Mouse (Mus musculus) heart, postnatal 0 days (tissue): Measurements from ENCODE around the gene Tpm1. TPM values are rescaled to one million over a fixed set of nuclear protein-coding genes. Genes with fewer than 3 reads are reported as not detected.

Experiments
- ATAC-seq: fragments of 200-750 bp; cut with Nextera tagmentation; 2 replicates; pipeline ENCODE4 v1.8.0; 2017; ENCODE audit warnings: low read depth, moderate number of reproducible peaks, moderate library complexity; ENCODE audit not compliant: insufficient read depth
- DNase-seq: peaks from one replicate; pipeline ENCODE4 v3.0.0-alpha.2; 2016; ENCODE audit warnings: low spot score
- H3K27ac ChIP-seq: fragments of 300-500 bp; sonication (generic); 2 replicates; pipeline ENCODE4 v1.5.1; 2014; ENCODE audit warnings: low read depth, mild to moderate bottlenecking
- H3K27me3 ChIP-seq: fragments of 300-500 bp; sonication (generic); 2 replicates; pipeline ENCODE4 v1.6.1; 2014; ENCODE audit warnings: low read length, mixed read lengths; ENCODE audit not compliant: control insufficient read depth, insufficient read depth
- H3K36me3 ChIP-seq: fragments of 300-500 bp; sonication (generic); replicated peaks from 2 replicates; pipeline ENCODE4 v1.6.1; 2014; ENCODE audit warnings: low read length, mixed read lengths; ENCODE audit not compliant: control insufficient read depth, insufficient read depth
- H3K4me1 ChIP-seq: fragments of 300-500 bp; sonication (generic); 2 replicates; pipeline ENCODE4 v1.6.1; 2014; ENCODE audit warnings: antibody characterized with exemption; ENCODE audit not compliant: control insufficient read depth, insufficient read depth
- H3K4me2 ChIP-seq: fragments of 300-500 bp; sonication (generic); 2 replicates; pipeline ENCODE4 v1.6.1; 2014; ENCODE audit warnings: low read depth, mild to moderate bottlenecking, low read length, moderate library complexity
- H3K4me3 ChIP-seq: fragments of 300-500 bp; sonication (generic); 2 replicates; pipeline ENCODE4 v1.5.1; 2014; ENCODE audit warnings: low read depth, low read length
- H3K9ac ChIP-seq: fragments of 300-500 bp; sonication (generic); replicated peaks from 2 replicates; pipeline ENCODE4 v1.6.1; 2014; ENCODE audit warnings: low read depth, low read length, mixed read lengths
- H3K9me3 ChIP-seq: fragments of 300-500 bp; sonication (generic); replicated peaks from 2 replicates; pipeline ENCODE4 v1.6.1; 2016; ENCODE audit warnings: low read length; ENCODE audit not compliant: control insufficient read depth
- CTCF ChIP-seq: IDR thresholded peaks from 2 replicates; pipeline ENCODE4 v1.5.1; 2016; ENCODE audit warnings: antibody characterized with exemption, control low read depth, low read depth
- EP300 ChIP-seq: IDR thresholded peaks from 2 replicates; pipeline ENCODE4 v1.6.1; 2016; ENCODE audit warnings: antibody characterized with exemption, low read depth
- WGBS: fragments of 180-500 bp; shearing (Covaris S2); extraction: QIAGEN DNeasy Blood & Tissue Kit; methylation state at CpG from one replicate; pipeline ENCODE4 v1.1.7; 2014; 5-methylcytosine and 5-hydroxymethylcytosine counted together
- polyA plus RNA-seq: library from polyadenylated mRNA; unstranded; fragments of >200 nt; fragmentation: Nextera tagmentation; extraction: Ambion mirVana; gene quantifications from 2 replicates; pipeline ENCODE4 v1.2.1, GENCODE M21; 2015
- total RNA-seq: library from RNA; depleted of rRNA; stranded (reverse); fragments of >200 nt; gene quantifications from 2 replicates; pipeline ENCODE4 v1.2.3, GENCODE M21; 2014; ENCODE audit warnings: low replicate concordance; rRNA removed

Gene Tpm1
- total and polyA plus RNA-seq, 2 experiments from 2014 or later, result 3,533 to 10,309 TPM

GRCm38 (mm10) chr9:66977121-66977520 lies 72.1 kb downstream of the Tpm1 start:
- H3K4me3 ChIP-seq, result no peak overlapping the region
- H3K27me3 ChIP-seq, result no peaks in the 10 kb centered on the region
- H3K9ac ChIP-seq, result no peak overlapping the region
- H3K4me2 ChIP-seq, result no peak overlapping the region
- H3K9me3 ChIP-seq, result no peaks in the 10 kb centered on the region
- no peak overlapping the region for H3K27ac ChIP-seq
- 69% methylated on average over 5 of the region's 5 CpGs for WGBS
- no peaks in the 10 kb centered on the region for H3K4me1 ChIP-seq
- DNase-seq (no peak), ATAC-seq (no peak)
- TF ChIP-seq EP300 (no peak), CTCF (no peak)
- no peaks in the 10 kb centered on the region for H3K36me3 ChIP-seq

GRCm38 (mm10) chr9:66975239-66975645 lies 74.0 kb downstream of the Tpm1 start, which contains the start of gene Lactb:
Gene Lactb (minus strand): TSS chr9:66975484.
- ATAC-seq, result peak; percentile 98
- peak within 1 kb of the TSS; percentile 94 for H3K27ac ChIP-seq
- no peak for TF ChIP-seq EP300
- TF ChIP-seq CTCF, result no peak
- peak within 1 kb of the TSS; percentile 77 for H3K4me3 ChIP-seq
- peak; percentile 89 for DNase-seq
- no peaks in the 10 kb centered on the region for H3K27me3 ChIP-seq
- under 1% methylated on average over 23 of the region's 32 CpGs for WGBS
- no peaks in the 10 kb centered on the region for H3K9me3 ChIP-seq
- H3K36me3 ChIP-seq, result peaks cover 9% of the 10 kb centered on the region; the same call in 1 of the 2 replicates
- peak within 1 kb of the TSS; percentile 81 for H3K9ac ChIP-seq
- peak within 1 kb of the TSS; percentile 89 for H3K4me2 ChIP-seq
- H3K4me1 ChIP-seq, result no peaks in the 10 kb centered on the region

GRCm38 (mm10) chr9:66974721-66975225 lies 74.4 kb downstream of the Tpm1 start:
- DNase-seq (peak; percentile 76), ATAC-seq (peak; percentile 86)
- TF ChIP-seq EP300 (no peak), CTCF (no peak)
- Histone ChIP-seq H3K4me1 (no peaks in the 10 kb centered on the region), H3K9ac (peak overlapping the region; percentile 81), H3K4me3 (peak overlapping the region; percentile 77), H3K4me2 (peak overlapping the region; percentile 89), H3K9me3 (no peaks in the 10 kb centered on the region), H3K27ac (peak overlapping the region; percentile 94), H3K27me3 (no peaks in the 10 kb centered on the region), H3K36me3 (peaks cover 14% of the 10 kb centered on the region; the same call in 1 of the 2 replicates)
- under 1% methylated on average over 40 of the region's 41 CpGs for WGBS

Other genes with a start within 250 kb of the Tpm1 start
- 0.69 and 3.1 TPM in 2 replicates for gene Aph1c, start 214.7 kb downstream of the Tpm1 start, total RNA-seq
- 1.7 and 1.9 TPM in 2 replicates for gene Aph1c, start 214.7 kb downstream of the Tpm1 start, polyA plus RNA-seq
- gene Rab8b, start 129.7 kb downstream of the Tpm1 start, total RNA-seq, result 9.8 and 11.4 TPM in 2 replicates
- 8.6 and 9.5 TPM in 2 replicates for gene Rab8b, start 129.7 kb downstream of the Tpm1 start, polyA plus RNA-seq
- 204 and 235 TPM in 2 replicates for gene Rps27l, start 103.3 kb downstream of the Tpm1 start, total RNA-seq
- 568 and 607 TPM in 2 replicates for gene Rps27l, start 103.3 kb downstream of the Tpm1 start, polyA plus RNA-seq
- gene Lactb, start 73.9 kb downstream of the Tpm1 start, total RNA-seq, result 6.4 and 14.5 TPM in 2 replicates
- gene Lactb, start 73.9 kb downstream of the Tpm1 start, polyA plus RNA-seq, result 12.2 and 13.8 TPM in 2 replicates